Mouse (Mus musculus) lung, postnatal 0 days (tissue): ENCODE data around the gene Gm20604.

Source experiments
- CTCF ChIP-seq: IDR thresholded peaks from 2 replicates; pipeline ENCODE4 v1.5.1; 2016; ENCODE audit warnings: antibody characterized with exemption, mild to moderate bottlenecking
- EP300 ChIP-seq: IDR thresholded peaks from 2 replicates; pipeline ENCODE4 v1.6.1; 2016; ENCODE audit warnings: antibody characterized with exemption, mild to moderate bottlenecking, control low read depth

GRCm38 (mm10) chr12:102763696-102764095 lies 5.2 kb upstream of the Gm20604 start:
- TF ChIP-seq EP300: no peak
- TF ChIP-seq CTCF: no peak
